Mouse (Mus musculus): ENCODE data around the gene Hmcn2.

The Hmcn2 gene

DNA sequence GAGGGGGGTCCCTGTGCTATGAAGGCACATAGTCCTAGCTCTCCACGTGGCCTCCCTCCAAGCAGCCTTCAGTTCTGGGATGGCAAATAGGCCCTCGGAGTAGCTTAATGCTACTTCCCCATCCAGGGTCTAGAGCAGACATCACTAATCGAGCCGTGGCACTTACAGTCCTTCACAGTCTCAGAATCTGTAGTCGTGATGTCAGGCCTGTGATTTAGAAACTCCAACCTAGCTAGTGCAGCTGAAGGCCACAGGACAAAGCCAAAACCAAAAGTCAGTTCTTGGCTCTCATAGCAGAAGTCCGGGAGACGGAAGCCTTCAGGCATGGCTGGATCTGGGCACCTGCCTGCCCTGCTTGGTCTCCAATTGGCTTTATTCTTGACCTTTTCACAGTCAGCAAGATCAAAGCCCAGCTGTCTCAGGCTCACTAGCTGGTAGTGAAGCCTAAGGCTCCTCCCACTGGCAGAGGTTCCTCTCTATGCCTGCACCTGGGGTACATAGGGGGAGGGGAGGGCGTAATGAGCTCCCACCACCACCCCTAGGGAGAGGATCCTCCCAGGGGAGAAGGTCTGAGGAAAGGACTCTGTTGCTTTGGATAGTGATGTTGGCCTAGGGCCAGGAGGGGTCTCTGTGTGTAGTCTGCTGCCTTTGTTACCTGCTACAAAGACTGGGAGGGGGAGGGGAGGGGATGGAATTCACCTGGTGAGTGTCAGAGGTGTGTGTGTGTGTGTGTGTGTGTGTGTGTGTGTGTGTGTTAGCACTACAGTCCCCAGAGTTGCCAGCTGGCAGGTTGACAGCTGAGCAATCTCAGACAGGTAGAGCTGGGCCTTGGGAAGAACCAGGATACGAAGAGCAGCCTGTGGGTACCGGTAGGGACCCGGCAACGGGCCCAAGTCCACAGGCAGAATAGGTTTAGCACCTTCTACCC lies 163.3 kb downstream of the Hmcn2 start:
- DNase-seq (ENCODE audit: inconsistent ontology term) = no peak

DNA sequence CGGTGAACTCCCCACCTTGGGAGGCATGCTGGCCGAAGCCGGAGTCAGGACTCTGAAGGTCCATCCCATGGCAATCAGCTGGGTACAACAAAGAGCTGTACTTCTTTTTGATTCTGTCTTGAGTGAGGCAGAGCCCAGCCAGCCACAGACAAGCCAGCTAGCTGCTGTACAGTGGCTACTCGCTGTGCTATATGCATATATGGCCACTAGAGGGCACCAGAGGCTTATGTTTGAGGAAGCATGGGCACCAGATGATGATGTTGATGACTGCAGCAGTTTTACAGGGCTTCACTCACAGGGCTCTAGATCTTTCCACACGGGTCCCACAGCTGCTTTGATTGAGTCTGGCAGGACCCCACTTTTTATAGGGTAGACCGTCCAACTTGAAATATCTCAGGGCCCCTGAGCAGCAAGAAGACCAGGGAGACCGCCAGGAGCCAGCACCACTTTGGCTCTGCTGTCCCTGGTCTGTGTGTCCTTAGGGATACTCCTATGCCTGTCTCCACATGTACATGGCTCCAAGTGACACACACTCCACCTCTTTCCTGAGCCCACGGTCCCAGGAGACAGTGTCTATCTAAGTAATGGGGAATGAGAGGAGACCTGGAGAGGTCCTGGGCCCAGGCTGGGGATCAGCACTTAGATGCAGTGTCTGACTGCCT lies 168.8 kb downstream of the Hmcn2 start:
- peak; percentile 72 for DNase-seq (ENCODE audit: inconsistent ontology term)

DNA sequence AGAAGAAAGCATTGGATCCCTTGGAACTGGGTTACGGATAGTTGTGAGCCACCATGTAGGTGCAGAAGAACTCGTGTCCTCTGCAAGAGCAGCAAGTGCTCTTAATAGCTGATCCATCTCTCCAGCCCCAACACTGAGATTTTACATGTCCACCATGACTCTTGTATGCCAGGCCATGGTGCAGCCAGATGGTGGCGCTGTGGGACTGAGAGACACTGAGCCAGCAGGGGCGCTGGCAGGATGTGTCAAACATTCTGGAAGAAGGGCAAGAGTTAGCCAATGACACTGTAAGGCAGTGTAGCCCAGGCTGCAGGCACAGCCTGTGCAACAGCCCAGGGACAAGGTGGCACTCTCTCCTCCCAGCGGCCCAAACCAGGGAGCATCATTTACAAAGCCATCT lies 170.0 kb downstream of the Hmcn2 start:
- no peak for DNase-seq (ENCODE audit: inconsistent ontology term)

DNA sequence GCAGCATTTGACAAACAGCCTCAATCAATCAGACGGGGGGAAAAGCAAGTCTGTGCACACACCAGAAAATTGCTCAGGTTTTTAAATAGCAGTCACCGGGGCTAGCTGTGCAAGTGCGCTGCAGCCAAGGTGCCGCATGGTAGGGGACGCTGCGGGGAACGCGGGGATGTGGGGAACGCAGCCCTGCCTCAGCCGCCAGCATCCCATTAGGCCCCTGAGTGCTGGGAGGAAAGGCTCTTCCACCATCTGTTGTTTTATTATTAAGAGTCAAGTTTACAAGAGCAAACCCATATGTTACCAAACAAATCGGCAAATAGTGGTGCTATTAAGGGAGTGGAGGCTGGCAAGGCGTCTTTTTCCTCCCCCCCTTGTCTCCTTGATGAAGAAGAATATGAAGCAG lies 175.0 kb downstream of the Hmcn2 start:
- no peak for DNase-seq (ENCODE audit: inconsistent ontology term)

DNA sequence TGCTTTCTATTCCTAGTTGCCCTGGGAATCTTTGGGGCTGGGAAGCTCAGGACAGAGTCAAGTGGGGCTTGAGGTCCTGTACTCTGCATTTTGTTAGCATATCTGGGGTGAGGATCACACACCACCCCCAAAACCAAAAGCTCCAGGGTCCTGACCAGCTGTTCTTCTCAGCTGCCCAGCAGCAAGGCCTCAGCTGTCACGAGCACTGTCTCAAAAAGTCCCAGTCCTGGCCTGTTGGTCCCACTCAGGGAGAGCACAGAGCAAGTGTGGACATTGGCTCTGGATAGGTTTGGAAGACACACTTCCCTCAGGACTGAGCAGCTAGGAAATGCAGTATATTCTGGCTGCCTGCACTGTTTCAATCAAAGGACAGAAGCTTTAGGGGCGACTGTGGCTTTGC lies 176.3 kb downstream of the Hmcn2 start:
- no peak for DNase-seq (ENCODE audit: inconsistent ontology term)

DNA sequence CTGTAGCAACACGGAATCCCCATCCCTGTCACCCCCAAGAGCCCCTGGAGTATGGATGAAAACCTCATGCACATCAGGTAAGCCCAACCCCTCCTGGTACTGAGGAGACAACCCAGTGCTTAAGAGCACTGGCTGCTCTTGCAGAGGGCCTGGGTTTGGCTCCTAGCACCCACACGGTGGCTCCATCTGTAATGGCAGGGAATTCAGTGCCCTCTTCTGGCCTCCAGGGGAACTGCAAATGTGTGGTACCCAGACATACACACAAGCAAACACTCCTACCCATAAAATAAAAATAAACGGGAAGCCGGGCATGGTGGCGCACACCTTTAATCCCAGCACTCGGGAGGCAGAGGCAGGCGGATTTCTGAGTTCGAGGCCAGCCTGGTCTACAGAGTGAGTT lies 178.1 kb downstream of the Hmcn2 start:
- no peak for DNase-seq (ENCODE audit: inconsistent ontology term)

DNA sequence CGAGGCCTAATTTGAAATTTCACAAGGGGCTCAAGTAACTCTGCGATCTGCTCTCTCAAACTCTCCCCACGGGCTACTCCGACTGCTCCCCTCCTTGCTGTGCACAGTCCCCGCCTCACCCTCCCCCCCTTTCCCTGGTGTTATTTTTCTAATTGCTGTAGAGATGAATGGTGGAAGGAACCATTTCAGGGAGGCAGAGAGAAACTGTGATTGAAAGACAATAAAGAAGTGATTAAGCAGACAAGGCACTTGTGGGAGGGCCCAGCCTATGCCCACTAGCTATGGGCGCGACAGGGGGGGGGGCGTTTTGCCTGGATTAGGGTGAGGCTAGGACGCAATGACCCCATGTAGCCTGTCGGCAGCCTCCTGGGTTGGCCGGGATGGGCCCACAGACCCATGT lies 179.0 kb downstream of the Hmcn2 start:
- DNase-seq (ENCODE audit: inconsistent ontology term) = no peak

DNA sequence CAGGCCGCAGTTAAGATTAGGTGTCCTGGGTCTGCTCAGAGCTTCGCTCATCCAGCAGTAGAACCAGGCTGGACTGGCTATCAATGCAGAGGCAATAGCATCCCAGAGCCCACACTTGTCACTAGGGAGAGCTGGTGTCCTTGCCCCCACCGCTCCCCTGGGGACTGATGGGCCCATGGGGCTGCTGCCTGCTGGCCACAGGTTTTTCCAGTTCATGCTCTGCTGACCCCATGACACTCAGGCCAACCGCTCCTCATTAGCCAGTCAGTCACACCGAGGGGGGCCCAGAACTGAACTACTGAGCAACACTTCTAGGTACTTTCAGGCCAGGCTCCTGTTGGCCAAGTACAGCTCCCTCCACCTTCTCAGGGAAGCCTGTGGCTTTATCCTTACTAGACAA lies 180.1 kb downstream of the Hmcn2 start:
- DNase-seq (ENCODE audit: inconsistent ontology term) = no peak

DNA sequence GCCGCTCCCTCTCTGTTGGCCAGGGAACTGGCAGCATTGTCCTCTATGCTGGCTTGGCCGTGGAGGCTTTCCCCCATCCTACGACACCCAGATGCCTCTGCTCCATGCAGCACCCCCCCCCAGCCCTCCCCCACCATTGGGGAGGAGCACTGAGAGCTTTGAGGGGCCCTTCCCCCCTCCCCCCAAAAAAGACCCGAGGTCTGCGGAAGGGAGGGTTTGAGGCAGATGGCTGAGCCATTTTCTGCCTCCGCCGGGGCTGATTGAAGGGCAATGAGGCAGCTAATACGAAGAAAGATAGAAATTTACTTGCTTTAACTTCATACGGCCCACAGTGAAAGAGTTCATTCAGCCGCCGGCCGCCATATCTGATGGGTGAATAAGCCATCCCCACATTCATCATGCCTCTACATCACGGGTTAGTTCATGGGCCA lies 180.8 kb downstream of the Hmcn2 start:
- DNase-seq (ENCODE audit: inconsistent ontology term) = peak; percentile 84

DNA sequence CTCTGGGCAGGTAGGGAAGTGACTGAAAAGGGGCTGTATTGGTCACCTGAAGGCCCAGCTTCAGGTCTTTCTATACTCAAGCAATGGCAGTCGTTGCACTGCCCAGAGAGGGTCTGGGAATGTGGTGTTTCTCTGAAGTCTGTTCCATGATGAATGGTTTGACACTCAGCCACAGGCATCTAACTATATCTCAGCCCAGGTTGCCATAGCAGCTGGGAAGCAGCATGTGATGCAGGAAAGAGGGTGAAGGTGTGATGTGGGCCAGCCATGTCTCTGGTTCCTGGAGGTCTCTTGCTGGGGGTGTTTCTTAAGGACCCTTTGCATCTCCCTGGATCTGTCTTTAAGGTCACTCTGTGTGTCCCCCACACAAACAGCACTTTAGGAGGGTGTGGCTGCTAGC lies 181.9 kb downstream of the Hmcn2 start:
- no peak for DNase-seq (ENCODE audit: inconsistent ontology term)

DNA sequence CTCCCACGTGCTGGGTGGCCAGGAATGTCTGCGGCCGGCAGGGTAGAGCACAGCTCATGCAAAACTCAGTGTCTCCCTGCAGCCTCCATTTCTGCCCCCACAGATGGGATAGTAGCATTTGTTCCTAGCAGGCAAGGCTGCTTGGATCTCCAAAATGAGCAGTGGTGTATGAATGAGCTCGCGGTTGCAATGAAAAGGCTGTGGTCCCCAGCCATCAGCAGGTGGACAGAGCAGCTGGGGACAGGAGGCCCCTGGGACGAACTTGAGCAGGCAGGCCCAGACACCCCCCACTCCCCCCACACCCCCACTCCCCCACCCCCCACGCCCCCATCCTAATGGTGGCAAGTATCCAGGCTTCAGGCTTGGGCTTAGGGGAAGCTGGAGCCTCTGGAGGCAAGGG lies 182.9 kb downstream of the Hmcn2 start:
- no peak for DNase-seq (ENCODE audit: inconsistent ontology term)

DNA sequence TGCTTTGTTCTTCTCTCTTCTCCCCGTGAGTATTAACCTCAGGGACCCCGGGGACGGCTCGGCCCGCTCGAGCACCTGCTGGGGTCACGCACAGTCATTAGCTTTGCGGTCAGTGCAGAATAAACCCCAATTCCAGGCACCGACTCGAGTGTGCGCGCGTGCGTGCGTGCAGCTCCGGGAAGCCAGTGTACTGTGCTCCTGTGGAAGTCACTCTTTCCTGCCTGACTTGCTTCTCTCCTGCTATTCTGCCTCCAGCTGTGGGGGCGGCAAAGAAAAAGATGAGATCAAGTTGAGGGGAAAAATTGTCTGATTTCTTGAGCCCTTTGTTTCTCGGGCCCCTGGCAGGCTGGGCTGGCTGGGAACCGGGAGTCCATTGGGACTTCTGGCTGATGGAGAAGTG lies 183.4 kb downstream of the Hmcn2 start:
- DNase-seq (ENCODE audit: inconsistent ontology term) = no peak

DNA sequence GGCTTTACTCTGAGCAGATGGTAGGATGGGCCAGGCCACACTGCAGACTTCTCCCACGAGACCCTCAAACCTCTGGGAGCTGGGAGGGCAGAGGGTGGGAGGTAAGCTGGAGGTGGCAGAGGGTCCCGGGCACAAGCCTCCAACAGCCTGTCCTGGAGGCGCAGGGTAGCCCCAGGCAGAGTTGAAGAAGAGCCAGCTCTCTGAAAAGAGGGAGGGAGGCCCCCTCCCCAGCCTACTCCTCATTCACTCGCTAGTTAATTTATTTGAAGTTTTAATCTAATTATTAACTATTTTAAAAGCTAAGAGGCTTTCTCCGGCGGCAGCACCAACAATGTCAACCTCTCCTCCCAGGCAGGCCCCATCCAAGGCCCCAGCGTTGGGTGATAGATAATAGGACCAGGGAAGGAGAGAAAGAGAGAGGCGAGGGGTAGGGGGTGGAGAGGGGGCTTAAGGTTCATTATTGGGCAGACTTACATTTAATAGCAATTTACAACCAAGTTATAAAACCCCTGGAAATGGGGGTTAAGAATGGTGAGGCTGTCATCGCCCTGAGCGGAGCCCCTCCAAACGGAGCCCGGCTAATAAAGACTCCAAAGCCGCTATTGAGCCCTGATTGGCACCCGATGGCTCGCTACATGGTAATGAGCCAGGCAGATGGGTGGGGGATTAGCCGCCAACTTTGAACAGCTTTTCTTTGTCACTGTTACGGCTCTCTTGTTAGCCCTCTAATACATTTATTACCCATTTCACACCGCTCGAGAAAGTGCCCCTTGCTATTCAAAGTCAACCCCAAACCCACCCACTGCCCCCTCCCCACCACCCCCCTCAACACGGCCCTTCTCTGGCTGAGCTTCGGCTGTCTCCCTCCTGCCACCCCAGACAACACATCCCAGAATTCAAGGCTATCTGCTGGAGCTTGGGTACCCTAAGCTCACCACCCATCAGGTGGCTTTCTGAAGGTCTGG lies 185.4 kb downstream of the Hmcn2 start:
- DNase-seq (ENCODE audit: inconsistent ontology term) = no peak

DNA sequence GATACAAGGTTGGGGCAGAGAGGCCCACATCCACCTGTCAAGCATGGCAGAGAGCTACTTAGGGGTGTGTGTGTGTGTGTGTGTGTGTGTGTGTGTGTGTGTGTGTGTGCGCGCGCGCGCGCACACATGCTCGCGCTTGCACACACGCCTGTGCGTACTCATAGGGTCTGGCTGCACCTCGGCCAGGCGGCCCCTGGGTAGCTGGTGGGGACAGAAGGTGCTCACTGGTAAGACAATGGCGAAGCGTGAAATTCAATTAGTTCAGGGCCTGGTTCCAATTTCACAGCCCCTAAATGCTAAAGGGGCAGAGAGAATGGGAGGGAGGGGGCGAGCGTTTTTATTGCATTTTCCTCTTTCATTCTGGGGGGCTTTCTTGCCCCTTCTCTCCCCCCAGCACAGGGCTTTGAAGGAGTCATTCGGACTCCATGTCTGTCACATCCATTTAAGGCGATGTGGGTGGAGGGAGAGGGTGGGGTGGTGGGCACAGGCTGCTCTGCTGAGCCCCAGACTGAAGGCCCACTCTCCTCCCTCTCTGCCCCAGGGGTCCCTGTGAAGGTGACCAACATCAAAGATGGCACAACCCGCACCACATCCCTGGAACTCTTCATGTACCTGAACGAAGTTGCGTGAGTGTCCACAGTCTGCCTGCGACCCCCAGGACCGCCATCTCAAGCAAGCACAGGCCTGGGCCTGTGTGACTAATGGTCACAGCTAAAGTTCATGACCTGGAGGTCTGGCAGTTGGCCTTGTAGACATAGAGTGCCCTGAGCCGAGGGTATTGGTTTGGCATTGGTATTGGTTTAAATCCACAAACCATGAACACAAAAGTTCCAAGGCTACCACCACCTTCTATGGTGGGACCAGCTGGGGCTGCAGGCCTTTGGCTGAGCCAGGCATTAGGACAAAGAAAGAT lies 186.3 kb downstream of the Hmcn2 start:
- no peak for DNase-seq (ENCODE audit: inconsistent ontology term)

DNA sequence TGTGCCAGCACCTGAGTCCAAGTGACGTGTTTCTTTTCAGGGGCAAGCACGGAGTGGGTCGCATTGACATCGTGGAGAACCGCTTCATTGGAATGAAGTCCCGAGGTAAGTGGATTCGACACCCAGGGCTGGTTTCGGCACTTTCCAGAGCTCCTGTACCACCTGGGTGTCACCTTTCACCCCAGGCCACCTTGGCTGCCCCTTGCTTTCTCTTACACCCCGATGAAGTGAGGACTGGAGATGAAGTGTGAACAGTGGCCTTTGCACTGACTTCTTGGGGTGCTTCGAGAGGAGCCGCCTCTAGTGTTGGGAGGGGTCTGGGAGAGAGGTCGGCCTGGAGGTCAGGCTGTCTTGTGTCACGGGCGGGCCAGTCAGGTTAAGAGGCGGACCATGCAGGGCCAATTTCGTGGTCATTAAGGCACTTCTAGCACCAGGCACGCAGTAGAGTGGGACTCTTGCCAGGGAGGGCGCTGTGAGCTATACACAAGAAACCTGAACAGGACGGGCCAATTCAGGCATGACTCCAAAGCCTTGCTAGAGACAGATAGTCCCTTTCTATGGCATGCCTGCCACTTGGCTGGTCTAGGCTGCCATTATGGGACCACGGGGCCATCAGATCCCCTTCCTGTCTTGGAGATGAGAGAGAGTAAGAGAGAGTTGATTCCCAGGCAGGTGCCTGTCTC lies 187.4 kb downstream of the Hmcn2 start:
- DNase-seq (ENCODE audit: inconsistent ontology term) = no peak

DNA sequence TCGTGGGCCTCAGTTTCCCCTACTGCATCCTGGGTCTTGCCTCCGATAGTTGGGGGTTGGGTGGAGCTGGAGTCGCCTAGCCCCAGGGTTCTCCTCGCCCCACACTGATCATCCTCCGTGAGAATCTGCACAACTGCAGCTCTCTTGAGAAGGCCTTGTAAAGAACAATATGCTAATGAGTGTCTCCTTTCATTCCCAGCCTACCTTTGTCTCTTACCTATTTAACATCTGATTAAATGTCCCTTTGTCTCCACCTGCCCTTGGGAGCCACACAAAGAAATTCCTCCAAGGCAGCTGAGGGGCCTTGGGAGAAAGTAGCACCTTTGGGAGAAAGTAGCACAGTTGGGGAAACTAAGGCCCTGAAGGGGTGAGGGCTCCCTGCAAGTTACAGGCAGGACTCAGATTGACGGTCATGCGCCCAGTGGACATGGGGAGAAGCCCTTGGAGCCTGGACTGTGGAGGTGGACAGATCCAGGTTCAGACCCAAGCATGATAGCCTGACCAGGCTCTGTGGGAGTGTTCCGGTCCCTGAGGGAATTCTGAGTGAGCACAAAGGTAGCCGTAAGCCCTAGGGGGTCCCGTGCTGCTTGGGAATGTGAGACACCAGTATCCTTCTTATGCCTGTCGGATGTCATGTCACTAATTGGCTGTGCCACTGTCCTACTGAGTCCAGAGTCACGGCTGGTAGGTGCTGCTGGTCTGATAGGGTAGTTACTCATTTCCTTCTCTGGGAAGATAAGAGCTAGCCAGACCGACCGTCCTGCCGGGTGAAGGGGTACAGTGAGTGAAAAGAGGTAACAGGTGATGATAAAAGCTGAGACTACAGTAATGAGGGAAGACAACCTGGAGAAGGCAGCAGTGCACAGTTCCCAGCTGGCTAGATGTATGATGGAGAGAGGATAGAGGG lies 188.7 kb downstream of the Hmcn2 start:
- DNase-seq (ENCODE audit: inconsistent ontology term) = no peak

DNA sequence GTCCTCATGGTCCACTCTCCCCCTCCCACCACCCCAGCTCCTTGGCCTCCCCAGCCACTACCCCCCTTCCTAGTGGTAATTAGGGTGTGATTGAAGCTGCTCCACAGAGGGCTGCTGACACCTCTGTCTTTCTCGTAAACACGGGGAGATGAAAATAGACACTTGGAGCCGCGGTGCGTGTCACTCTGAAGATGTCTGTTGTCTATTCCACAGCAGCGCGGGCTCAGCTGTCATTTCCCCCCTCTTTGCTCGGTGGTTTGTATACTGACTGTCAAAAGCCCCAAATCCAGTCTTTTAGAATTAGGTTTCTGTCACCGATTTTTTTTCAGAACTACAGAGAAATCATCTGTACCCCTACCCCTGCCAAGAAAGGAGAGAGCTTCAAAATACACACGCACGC lies 191.3 kb downstream of the Hmcn2 start:
- no peak for DNase-seq (ENCODE audit: inconsistent ontology term)

DNA sequence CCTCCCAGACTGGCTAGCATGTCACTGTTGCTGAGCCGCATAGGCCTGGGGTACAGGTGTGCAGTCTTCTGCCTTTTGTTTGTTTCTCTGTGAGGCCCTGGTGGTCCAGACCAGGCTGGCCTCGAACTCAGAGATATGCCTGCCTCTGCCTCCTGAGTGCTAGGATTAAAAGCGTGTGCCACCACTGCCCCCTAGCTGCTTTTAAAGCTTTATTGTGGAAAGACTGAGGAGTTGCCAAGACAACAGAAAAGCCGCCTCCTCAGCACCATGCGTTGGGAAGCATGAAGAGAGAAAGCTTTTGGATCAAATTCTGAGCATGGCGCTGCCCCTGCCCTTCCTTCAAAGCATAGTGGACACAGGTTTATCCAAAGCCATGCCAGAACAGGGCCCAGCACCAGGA lies 194.6 kb downstream of the Hmcn2 start:
- DNase-seq (ENCODE audit: inconsistent ontology term) = no peak

All from Muller cell, postnatal 12 days (primary cell).